Mouse (Mus musculus) kidney, adult 2 months (tissue): ENCODE results near the gene Elfn1. TPM values are rescaled to one million over a fixed set of nuclear protein-coding genes. Genes with fewer than 3 reads are reported as not detected.

ENCODE experiments used
- DNase-seq: peaks from one replicate; pipeline ENCODE4 v3.0.0; 2021
- H3K27ac ChIP-seq: fragments of 200-500 bp; 2 replicates; pipeline ENCODE4 v1.5.1; 2012; ENCODE audit warnings: low read depth, low read length, control low read depth, inconsistent platforms; ENCODE audit not compliant: insufficient read depth
- H3K27me3 ChIP-seq: fragments of 200-500 bp; replicated peaks from 2 replicates; pipeline ENCODE4 v1.6.1; 2012; ENCODE audit warnings: mild to moderate bottlenecking, moderate library complexity, low read length, inconsistent platforms; ENCODE audit not compliant: control insufficient read depth, insufficient read depth
- H3K36me3 ChIP-seq: fragments of 200-500 bp; 2 replicates; pipeline ENCODE4 v1.6.1; 2012; ENCODE audit warnings: mild to moderate bottlenecking, moderate library complexity, low read length, inconsistent platforms; ENCODE audit not compliant: control insufficient read depth, insufficient read depth
- H3K4me1 ChIP-seq: fragments of 200-500 bp; 2 replicates; pipeline ENCODE4 v1.6.1; 2011; ENCODE audit warnings: low read length; ENCODE audit not compliant: control insufficient read depth, insufficient read depth
- H3K4me3 ChIP-seq: fragments of 200-500 bp; 2 replicates; pipeline ENCODE4 v1.5.1; 2011; ENCODE audit warnings: mild to moderate bottlenecking, low read depth, low read length, control low read depth; ENCODE audit not compliant: insufficient read depth
- CTCF ChIP-seq: fragments of 200-500 bp; conservative IDR thresholded peaks from 2 replicates; pipeline ENCODE4 v1.5.1; 2011; ENCODE audit warnings: low read depth, mild to moderate bottlenecking, control low read depth, low read length, moderate library complexity, mixed read lengths; ENCODE audit not compliant: insufficient read depth, insufficient read length
- POLR2A ChIP-seq: fragments of 200-500 bp; IDR thresholded peaks from one replicate; pipeline ENCODE4 v1.6.1; 2011; ENCODE audit warnings: low read depth, low read length, control low read depth
- WGBS: fragments of 180-500 bp; shearing (Covaris S2); methylation state at CpG from one replicate; pipeline ENCODE4 v1.1.7; 2018; 5-methylcytosine and 5-hydroxymethylcytosine counted together
- polyA plus RNA-seq: library from polyadenylated mRNA; depleted of rRNA; stranded (reverse); fragments of >200 nt; gene quantifications from 2 replicates; pipeline ENCODE4 v1.2.3, GENCODE M21; 2012; rRNA removed

Elfn1 gene
- polyA plus RNA-seq, 1 experiment: 10.3 TPM

- Histone ChIP-seq H3K4me1 (peaks cover 12% of the 10 kb centered on the region; the same call in 1 of the 2 replicates), H3K27ac (no peak overlapping the region), H3K4me3 (no peak overlapping the region), H3K27me3 (no peaks in the 10 kb centered on the region), H3K36me3 (no peaks in the 10 kb centered on the region)
- WGBS: 90% methylated on average over 6 of the region's 6 CpGs
- no peak for TF ChIP-seq POLR2A
- TF ChIP-seq CTCF: no peak
- DNase-seq: no peak
These were observed 115.1 kb downstream of the Elfn1 start for GRCm38 (mm10) chr5:140022861-140023260.

DNA sequence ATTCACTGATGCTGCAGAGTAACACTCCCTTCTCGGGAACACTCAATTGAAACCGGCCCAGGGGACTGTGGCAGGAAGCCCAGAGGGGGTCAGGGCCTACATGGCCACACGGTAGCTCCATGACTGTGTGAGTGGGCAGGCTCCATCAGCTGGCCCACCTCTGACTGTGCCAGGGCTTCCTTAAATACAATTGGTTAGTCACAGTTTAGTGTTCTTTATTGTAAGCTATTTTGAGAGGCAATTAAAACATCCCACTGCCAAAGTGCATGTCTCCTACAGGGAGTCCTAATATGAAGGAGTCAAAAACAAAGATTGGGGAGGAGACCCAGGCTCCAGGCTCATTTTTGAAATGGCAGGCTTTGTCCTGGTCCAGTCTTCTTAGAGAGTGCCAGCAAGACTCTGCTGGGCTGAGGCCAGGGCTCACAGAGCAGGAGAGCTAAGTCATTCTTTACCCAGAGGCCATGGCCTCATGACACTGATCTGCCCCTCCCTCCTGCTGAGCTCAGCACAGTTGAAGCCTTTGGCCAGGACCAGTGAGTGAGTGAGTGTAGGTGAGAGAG lies 116.3 kb downstream of the Elfn1 start:
- H3K27ac ChIP-seq: no peak overlapping the region
- H3K27me3 ChIP-seq: no peaks in the 10 kb centered on the region

More for the DNA sequence above, 116.3 kb downstream of the Elfn1 start:
- Histone ChIP-seq H3K36me3 (no peaks in the 10 kb centered on the region), H3K4me3 (no peak overlapping the region), H3K4me1 (peaks cover 12% of the 10 kb centered on the region; the same call in 1 of the 2 replicates)
- WGBS: 24% methylated on average over 3 of the region's 3 CpGs
- TF ChIP-seq CTCF (no peak), POLR2A (no peak)
- peak; percentile 93 for DNase-seq

Other genes starting within 250 kb of the Elfn1 start
- 3.3 and 3.4 TPM in 2 replicates for gene Micall2, start 171.6 kb upstream of the Elfn1 start, polyA plus RNA-seq
- gene Ints1, start 132.3 kb upstream of the Elfn1 start, polyA plus RNA-seq: 40.1 and 42.2 TPM in 2 replicates
- gene Mafk, start 116.4 kb upstream of the Elfn1 start, polyA plus RNA-seq: 20.5 and 22.2 TPM in 2 replicates
- gene Tmem184a, start 88.0 kb upstream of the Elfn1 start, polyA plus RNA-seq: 69.7 and 90.2 TPM in 2 replicates
- gene Gm26938, start 81.5 kb upstream of the Elfn1 start, polyA plus RNA-seq: not detected in 2 replicates
- gene Psmg3, start 81.1 kb upstream of the Elfn1 start, polyA plus RNA-seq: 24.4 and 29.2 TPM in 2 replicates